Mouse (Mus musculus) left cerebral cortex, adult 2 months (tissue): ENCODE data around the gene Tpi1. TPM values are rescaled to one million over a fixed set of nuclear protein-coding genes. Genes with fewer than 3 reads are reported as not detected.

ENCODE experiments used
- DNase-seq, 2 experiments: peaks; one replicate each; pipeline ENCODE4 v3.0.0; 2021 to 2022; ENCODE audit warnings: low spot score in 2 of 2, mixed read lengths in 1 of 2; ENCODE audit errors: extremely low spot score in 1 of 2
- H3K27ac ChIP-seq: fragments of 200-600 bp; 2 replicates; pipeline ENCODE4 v1.8.1; 2022
- H3K4me3 ChIP-seq: fragments of 200-600 bp; 2 replicates; pipeline ENCODE4 v1.8.1; 2022
- CTCF ChIP-seq: fragments of 200-600 bp; IDR thresholded peaks from 2 replicates; pipeline ENCODE4 v1.8.1; 2022; ENCODE audit warnings: antibody characterized with exemption, mild to moderate bottlenecking, moderate library complexity
- intact Hi-C: fragments of 180-260 bp; cut with DNase I; formaldehyde crosslinking; loops from one replicate; pipeline ENCODE4 v1.15.1; 2025
- total RNA-seq, 2 experiments: library from RNA; stranded (reverse); gene quantifications; 2 replicates each; pipeline ENCODE4 v1.2.3; 2021

The Tpi1 gene
- total RNA-seq, 2 experiments from 2014 or later = 734 to 769 TPM

DNA sequence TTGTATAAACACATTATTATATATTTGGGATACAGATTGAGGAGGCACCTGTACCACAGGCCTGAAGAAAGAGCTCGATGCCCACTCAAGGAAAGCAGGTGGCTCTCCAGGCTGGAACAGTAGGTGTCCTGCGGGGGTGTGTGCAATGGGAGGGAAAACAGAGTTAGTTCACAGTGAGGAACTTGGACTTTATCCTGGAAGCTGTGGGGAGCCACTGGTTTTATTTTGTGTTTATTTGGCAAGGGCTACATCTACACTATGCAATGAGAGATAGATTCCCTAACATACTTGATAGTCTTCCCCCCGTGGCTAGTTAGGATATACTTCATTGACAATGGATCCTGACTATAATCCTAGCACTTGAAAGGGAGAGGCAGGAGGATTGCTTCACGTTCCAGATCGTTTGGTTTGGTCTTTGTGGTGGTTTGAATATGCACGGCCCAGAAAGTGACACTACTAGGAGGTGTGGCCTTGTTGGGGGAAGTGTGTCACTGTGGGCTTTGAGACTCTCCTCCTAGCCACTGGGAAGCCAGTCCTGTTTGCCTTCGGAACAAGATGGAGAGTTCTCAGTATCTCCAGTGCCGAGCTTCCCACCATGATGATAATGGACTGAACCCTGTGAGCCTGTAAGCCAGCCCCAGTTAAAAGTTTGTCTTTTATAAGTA is 27.2 kb downstream of the Tpi1 start:
- H3K27ac ChIP-seq = no peak overlapping the region
- intact Hi-C loops = no loop called here
- DNase-seq = no peak
- no peak overlapping the region for H3K4me3 ChIP-seq
- TF ChIP-seq CTCF = no peak

DNA sequence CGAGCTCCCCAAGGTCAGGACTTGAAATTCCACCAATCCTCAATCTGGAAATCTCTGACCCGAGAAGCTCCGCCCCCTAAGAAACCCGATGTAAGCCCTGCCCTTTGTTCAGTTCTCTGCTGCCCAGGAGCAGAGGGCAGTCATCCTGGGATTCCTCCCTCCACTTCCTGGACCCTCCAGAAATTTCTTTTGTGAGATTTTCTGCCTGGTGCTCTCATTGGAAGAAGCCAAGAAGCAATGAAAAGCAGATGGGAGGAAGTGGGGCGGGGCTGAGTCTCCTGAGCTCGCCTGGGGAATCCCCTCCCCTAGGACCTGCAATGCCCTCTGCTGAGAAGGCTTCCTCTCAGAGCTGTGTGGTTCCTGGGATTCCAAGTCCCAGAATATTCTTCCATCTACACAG is 31.7 kb downstream of the Tpi1 start:
- no peak for DNase-seq
- intact Hi-C loops = no loop called here
- no peak for TF ChIP-seq CTCF
- H3K4me3 ChIP-seq = no peak overlapping the region
- no peak overlapping the region for H3K27ac ChIP-seq

DNA sequence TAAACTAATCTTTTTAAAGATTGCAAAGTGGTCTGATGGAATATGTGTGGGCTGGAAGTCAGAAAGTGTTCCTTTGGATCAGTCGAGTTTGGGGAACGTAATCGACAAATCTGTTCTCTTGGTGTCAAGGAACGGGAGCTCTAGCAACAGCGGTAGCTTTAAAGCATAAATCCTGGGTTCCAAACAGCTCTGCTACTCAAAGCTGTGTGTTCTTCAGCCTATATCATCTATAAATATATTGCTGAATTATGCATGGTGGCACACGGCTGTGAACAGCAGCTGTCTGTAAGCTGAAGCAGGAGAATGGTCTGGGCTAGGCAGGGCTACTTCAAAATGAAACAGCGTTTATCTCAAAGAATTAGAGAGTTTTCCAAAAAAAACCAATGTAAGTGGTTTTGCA is 33.2 kb downstream of the Tpi1 start:
- H3K27ac ChIP-seq = no peak overlapping the region
- intact Hi-C loops = no loop called here

DNA sequence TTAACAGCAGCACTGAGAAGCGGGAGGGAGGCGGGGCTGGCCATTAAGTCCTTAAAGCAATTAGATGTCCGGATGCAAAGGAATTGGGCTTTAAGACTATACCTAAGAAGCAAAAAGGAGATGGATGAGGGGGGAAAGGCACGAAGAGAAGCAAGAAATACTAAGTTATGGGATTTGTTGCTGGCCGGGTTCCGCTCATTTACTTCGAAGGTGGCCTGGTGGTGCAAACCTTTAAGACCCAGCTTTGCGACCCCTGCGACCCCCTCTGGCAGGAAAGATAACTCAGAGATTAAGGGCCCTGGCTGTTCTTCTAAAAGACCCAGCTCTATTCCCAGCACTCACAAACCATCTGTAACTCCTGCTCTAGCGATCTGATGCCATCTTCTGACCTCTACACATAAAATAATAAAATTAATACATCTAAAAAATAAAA is 34.1 kb downstream of the Tpi1 start:
- Histone ChIP-seq H3K27ac (no peak overlapping the region), H3K4me3 (peak overlapping the region; percentile 36)
- intact Hi-C loops = no loop called here
- DNase-seq = no peak
- TF ChIP-seq CTCF = no peak

More for the DNA sequence above, 33.2 kb downstream of the Tpi1 start:
- no peak overlapping the region for H3K4me3 ChIP-seq
- no peak for DNase-seq
- no peak for TF ChIP-seq CTCF

DNA sequence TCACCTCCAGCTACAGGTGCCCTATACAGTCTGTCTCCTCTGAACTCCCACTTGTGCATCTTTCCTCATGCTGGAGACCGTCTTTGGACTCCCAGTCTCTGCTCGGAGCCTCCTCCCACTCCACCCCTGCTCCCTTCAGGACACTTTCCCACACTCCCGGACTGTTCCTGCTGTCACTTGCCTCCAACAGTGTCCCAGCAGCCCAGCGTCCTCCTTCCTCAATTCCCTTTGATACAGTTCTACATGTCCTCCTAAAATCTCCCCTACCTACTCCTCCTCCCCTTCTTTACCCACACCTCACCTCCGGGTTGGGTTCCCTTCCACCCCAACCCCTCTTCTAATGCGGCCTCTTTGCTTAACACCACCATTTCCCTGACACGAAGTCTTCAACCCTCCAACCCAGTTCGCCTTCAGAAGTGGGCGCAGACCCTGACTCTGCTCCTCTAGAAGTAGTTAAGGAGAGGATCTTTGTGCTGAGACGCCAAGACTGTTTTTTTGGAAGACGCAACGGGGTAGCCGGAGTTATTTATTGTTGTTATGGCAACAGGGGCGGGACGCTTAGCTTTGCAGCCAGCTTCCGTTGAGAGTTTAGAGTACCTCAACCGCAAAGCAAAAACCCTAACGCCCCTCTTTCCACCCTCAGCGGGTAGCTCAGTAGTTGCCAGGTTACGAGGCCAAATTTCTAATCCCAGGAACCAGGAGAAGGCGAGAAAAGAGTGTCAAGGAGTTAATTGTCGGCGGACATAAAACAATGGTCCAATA is 34.7 kb downstream of the Tpi1 start, which contains the start of gene Lrrc23:
TSS of gene Lrrc23 (minus strand) at position 506 of the 762 bp plus-strand sequence.
- peak within 1 kb of the TSS; percentile 36 for H3K4me3 ChIP-seq
- H3K27ac ChIP-seq = 0 out of 2 replicates have a peak within 1 kb of the TSS, but pooled peaks have one; percentile 44
- intact Hi-C loops = no loop called here
- TF ChIP-seq CTCF = no peak
- DNase-seq = peak in 1 of 2 experiments; percentile 36

DNA sequence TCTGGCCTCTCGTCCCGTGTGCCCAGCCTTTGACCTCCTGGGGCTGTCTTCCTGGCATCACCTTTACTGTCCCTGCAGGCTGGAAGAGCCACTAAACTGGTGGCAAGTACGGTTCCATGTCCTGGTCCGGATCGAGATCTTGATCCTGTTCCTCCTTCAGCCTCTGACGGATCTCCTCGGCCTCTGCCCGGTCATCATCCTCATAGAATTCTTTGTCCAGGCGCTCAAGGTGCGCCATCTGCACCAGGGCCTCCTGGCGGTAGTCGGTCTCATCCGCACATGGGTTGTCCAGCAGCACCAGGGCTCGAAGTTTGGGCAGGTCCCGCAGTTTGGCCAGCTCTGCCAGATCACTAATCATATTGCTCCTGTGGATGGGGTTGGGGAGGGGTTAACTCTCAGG is 43.6 kb downstream of the Tpi1 start:
- DNase-seq = no peak
- Histone ChIP-seq H3K4me3 (no peak overlapping the region), H3K27ac (no peak overlapping the region)
- no peak for TF ChIP-seq CTCF
- intact Hi-C loops = no loop called here

DNA sequence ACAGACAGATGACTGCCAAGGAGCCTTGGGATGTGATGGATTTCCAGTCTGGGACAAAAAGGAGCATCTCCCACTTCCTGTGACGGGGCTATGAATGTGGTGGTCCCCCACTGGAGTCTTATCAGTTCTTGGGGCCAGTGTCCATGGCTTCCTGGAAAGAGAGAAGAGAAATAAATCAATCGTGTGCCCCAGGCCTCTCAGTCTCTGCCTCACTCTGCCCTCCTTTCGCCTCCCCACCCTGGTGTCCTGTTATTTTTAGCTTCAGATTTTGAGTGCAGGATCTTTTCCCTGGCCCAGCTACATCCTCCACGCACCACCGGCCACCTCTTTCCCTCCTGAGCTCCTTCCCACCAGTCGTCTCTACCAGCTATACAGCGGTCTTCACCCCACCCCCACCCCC is 44.1 kb downstream of the Tpi1 start:
- Histone ChIP-seq H3K27ac (peak overlapping the region; percentile 97), H3K4me3 (peak overlapping the region; percentile 79)
- intact Hi-C loops = no loop called here
- no peak for DNase-seq
- no peak for TF ChIP-seq CTCF

DNA sequence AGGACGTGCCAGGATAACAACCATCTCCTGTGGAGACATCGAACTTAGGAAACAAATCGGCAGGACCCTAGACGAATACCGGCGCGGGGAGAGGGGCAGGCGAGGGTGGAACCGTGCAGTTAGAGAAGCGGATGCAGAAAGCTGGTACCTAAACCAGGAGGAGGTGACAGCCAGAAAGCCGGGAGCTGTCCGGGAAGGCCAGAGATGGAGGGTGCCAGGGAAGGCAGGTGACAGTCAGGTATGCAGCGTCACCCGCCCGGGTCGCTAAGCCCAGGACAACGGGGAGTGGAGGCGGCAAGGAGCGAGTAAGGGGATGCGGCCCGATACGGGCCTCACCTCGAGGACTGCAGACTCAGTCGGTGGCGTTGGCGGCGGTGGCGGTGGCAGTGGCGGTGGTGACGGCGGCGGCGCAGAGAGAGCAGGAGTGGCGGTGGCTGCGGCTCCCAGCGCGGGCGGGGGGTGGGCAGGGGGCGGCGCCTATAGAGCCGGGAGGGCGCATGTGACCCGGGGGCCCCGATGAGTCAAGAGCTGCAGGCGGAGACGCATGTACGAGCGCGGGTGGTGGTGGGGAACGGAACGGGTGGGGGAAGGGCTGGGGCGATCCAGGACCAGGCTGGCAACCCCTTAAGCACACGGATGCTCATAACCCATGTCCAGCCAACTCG is 44.9 kb downstream of the Tpi1 start, which contains the start of gene Eno2:
TSS of gene Eno2 (minus strand) at position 573 of the 665 bp plus-strand sequence.
- intact Hi-C loops = loop anchor here (1.0 kb wide), 2 partner anchors 36 to 40 kb away; no protein-coding TSS in a partner anchor
- DNase-seq = peak; percentile 76 to 82
- no peak for TF ChIP-seq CTCF
- Histone ChIP-seq H3K4me3 (peak within 1 kb of the TSS; percentile 79), H3K27ac (peak within 1 kb of the TSS; percentile 97)

DNA sequence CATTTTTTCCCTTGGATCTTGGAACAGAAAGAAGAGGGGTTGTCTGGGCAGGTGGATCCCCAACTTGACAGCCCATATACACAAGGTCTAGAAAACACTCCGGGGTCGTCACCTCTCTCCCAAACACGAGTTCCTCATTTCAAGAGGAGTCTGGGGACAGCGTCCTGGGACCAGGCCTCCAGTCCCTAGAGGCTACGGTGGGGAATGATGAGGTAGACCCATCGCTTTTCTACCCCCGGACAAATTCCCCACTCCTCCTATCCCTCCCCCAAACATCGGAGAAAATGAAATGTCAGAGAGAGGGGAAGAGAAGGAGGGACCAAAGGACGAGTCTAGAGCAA is 45.4 kb downstream of the Tpi1 start:
- peak overlapping the region; percentile 97 for H3K27ac ChIP-seq
- no peak for DNase-seq
- TF ChIP-seq CTCF = no peak
- peak overlapping the region; percentile 79 for H3K4me3 ChIP-seq
- intact Hi-C loops = loop anchor here (1.0 kb wide), 2 partner anchors 37 to 41 kb away; no protein-coding TSS in a partner anchor

GRCm38 (mm10) chr6:124767920-124768703 is 46.0 kb downstream of the Tpi1 start:
- TF ChIP-seq CTCF = no peak
- peak overlapping the region; percentile 97 for H3K27ac ChIP-seq
- peak; percentile 56 to 64 for DNase-seq
- peak overlapping the region; percentile 79 for H3K4me3 ChIP-seq
- intact Hi-C loops = no loop called here

GRCm38 (mm10) chr6:124767536-124767919 is 46.6 kb downstream of the Tpi1 start:
- intact Hi-C loops = no loop called here
- peak overlapping the region; percentile 79 for H3K4me3 ChIP-seq
- DNase-seq = no peak
- peak overlapping the region; percentile 97 for H3K27ac ChIP-seq
- TF ChIP-seq CTCF = no peak
